Mouse (Mus musculus) frontal cortex, postnatal 10 days (tissue): Measurements from ENCODE around the gene Col6a6.

Source experiments
- DNase-seq, 2 experiments: peaks; one replicate each; pipeline ENCODE4 v3.0.0; 2022; ENCODE audit warnings: low spot score in 2 of 2, mixed read lengths in 1 of 2

Col6a6 gene

GRCm38 (mm10) chr9:105739446-105739845 is 88.5 kb downstream of the Col6a6 start:
- no peak for DNase-seq

DNA sequence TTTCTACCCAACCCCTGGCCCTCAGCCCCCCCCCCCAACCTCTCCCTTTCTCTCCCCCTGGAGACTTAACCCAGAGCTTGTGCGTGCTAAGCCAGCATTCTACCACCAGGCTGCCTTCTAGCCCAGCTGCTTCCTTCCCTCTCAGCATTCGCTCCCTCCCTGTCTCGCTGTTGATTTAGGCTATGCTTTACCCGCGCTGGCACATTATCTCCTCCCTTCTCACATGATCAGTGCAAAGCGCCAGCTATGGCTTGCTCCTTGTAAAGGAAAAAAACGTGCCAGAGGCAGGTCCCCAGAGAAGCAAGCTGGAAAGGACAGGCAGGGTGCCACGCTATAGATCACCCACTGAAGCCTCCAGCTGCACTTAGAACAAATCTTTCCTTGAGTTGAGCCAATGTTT is 90.5 kb downstream of the Col6a6 start:
- no peak for DNase-seq

DNA sequence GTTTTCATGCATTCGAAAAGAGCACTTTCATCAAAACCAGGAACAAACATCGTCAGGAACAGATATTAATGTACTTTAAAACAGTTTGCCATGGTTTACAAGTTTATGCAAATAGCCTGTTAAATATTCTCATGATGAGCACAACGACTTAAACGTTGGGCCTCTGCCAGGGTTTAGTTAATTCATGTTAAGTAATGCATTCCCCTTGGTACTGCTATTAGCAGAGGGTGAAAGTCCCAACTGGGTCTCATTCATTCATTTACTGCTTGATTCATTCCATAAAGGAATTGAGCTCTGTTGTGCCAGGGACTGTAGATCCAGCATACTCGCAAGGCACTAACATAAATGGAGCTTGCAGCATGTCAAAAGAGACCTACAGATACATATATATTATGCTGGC is 92.8 kb downstream of the Col6a6 start:
- no peak for DNase-seq

GRCm38 (mm10) chr9:105734651-105735050 is 93.3 kb downstream of the Col6a6 start:
- no peak for DNase-seq

DNA sequence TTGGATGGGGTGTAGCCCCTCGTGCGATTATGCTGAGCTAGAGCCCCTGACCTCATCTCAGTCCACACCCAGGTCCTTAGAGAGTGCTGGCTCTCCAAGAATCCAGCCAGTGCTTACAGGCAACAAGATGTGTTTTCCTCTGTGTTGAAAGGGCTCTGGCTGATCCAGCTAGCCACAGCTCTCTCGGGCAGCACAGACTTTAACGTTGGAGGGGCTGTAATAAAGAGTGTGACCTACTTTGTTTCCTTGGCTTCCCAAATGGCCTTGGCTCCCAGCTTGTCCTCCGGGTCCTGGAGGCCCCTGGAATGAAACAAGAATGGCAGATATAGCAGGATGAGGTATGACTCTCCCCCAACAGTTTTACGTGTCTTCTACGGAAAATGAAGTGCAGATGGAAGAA is 96.0 kb downstream of the Col6a6 start:
- DNase-seq: no peak

DNA sequence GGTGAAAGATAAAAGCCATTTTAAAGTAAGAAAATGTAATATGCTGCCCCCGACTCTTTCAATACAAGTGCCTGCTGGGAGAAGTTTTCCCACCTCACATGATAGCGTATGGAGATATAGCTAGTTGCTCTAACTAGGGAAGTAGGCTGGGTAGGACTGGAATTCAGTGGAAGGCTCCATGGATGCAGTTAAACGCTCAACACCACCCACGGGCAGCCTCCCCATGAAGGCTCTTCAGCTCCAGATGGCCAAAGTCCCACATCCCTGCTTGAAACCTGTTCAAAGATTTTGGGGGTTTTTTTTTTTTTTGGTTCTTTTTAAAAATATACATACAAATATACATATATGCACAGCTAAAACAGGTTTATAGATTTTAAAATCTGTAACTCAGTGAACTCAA is 107.5 kb downstream of the Col6a6 start:
- DNase-seq: peak; percentile 40 to 42

DNA sequence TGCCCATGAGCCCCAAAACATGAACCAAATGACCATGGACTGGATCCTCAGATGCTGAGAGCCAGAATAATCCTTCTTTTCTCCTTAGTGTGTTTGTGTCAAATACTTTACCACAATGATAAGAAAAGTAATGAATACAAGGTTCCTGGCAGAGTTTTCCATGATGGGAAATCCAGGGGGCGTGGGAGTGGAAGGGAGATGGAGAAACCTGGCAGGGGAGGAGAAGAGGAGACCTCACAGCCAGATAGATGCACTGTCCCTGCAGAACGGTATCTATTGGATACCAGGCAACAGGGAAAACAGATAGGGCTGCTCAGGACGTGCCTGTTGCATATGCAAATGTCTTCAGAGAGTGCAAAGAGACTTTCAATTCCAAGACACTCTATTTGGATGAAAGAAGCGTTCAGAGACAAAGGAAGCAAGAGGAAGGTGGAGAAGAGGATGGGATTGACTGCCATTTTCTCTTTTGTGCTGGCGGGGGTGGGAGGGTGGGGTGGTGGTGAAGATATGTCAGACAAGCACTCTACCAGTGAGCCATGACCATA is 108.0 kb downstream of the Col6a6 start:
- DNase-seq: no peak

GRCm38 (mm10) chr9:105719367-105719766 is 108.6 kb downstream of the Col6a6 start:
- no peak for DNase-seq

- DNase-seq: no peak
These were observed 115.9 kb downstream of the Col6a6 start for GRCm38 (mm10) chr9:105712049-105712448.

DNA sequence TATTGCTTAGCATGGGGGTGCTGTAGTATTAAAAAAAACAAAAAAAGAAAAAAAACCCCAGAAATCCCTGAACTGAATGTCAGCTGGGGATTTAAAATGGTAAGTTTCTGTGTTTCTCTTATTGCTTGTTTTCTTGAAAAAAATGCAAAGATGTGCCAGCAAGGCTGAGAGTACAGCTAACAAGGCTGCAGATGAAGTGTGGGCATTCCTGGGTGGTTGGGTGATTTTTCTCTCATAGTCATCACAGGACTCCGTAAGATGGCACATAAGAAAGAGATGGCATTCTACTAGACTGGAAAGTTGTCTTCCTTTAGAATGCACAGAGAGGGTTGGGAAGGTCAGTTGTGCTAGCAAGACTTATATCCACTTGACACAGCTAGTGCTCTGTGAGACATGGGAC is 122.9 kb downstream of the Col6a6 start:
- DNase-seq: no peak

GRCm38 (mm10) chr9:105704226-105704932 is 123.6 kb downstream of the Col6a6 start:
- no peak for DNase-seq

- DNase-seq: no peak
These were observed 126.0 kb downstream of the Col6a6 start for GRCm38 (mm10) chr9:105701966-105702365.

- no peak for DNase-seq
These were observed 127.3 kb downstream of the Col6a6 start for GRCm38 (mm10) chr9:105700702-105701101.

- no peak for DNase-seq
These were observed 130.1 kb downstream of the Col6a6 start for GRCm38 (mm10) chr9:105697764-105698396.

DNA sequence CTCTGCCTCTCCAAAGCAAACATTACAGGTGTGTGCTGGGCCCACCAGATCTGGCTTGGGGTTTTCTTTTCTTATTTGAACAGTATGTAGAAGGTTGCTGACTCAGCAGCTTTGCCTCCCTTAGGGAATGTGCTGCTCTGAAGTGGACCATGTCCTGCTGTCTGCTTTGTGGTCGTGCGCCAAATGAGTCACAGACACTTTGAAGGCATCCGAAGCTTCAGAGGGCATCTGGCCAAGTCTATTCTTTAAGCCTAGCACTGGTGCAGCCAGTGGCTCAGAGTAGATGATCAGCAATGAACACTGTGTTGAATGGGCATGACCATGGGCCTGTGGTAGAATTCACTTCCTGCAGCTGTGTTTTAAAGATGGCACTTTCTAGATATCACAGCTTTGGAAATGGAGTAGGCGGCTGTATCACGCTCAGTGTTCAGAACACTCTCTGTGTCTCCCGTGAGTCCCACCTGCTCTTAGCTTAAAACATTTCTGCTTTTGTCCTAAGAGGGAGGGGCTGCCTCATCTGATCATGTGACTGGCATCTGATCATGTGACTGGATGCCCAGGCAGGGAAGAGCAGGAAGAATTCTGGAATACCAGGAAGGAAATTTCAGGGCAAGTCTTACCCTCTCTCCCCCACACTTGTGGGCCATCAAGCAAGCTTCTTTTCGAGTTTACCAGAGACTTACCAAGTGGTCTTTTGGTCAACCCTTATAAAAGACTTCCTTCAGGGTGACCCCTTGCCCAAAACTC is 131.0 kb downstream of the Col6a6 start:
- no peak for DNase-seq

DNA sequence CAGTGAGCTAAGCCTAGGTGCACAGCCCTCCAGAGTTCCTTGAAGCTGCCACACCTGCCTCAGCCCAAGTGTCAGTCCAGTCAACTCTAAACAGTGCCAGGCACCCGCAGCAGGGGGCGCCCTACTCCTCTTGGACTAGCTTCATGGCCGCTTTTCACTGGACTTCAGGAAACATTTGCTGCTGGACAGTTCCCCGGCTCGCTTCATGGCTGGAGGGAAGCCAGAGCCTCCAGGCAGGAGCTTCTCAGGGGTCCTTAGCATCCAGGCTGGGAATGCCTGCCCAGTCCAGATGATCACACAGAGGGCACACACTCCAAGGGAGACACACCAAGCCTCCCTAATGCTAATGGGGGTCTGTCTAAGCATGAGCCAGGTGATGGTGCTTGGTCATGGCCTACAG is 134.1 kb downstream of the Col6a6 start:
- peak in 1 of 2 experiments; percentile 58 for DNase-seq

DNA sequence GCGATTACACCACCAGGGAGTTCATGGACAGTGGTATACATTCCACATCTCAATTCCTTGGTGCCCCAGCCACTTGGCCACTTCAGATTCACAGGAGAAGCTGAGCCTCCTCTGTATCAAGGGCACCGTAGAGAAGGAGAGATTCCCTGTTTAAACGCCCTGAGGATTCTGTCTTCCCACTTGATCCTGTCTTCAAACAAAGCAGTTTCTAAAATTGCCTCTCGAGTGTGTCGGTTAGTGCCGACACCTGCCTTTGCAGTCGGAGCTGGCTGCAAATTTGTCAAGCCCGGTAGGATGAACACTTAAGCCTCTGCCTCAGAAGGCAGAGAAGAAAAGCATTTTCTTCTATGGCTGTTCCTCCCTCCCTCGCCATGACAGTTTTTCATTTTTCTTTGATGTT is 134.9 kb downstream of the Col6a6 start:
- no peak for DNase-seq

DNA sequence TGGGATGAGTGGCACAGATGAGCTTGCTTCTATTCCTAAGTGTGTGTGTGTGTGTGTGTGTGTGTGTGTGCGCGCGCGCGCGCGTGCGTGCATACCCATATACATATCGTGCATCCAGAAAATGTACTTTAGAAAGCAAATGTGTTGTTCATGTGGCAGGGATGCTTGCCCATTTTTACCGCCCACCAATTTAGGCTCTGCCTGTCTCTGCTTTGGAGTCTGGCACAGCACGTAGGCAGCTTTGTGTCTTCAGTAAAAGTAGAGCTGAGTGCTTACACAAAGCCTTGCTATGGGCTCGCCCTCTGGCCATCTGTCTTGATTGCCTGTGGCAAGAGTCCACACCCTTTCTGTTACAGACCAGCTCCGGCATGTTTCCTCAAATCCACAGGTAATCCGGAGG is 135.5 kb downstream of the Col6a6 start:
- DNase-seq: peak; percentile 49 to 76

GRCm38 (mm10) chr9:105689485-105689884 is 138.5 kb downstream of the Col6a6 start:
- no peak for DNase-seq

- DNase-seq: no peak
These were observed 143.3 kb downstream of the Col6a6 start for GRCm38 (mm10) chr9:105684549-105685165.

GRCm38 (mm10) chr9:105681386-105681785 is 146.6 kb downstream of the Col6a6 start:
- DNase-seq: no peak

DNA sequence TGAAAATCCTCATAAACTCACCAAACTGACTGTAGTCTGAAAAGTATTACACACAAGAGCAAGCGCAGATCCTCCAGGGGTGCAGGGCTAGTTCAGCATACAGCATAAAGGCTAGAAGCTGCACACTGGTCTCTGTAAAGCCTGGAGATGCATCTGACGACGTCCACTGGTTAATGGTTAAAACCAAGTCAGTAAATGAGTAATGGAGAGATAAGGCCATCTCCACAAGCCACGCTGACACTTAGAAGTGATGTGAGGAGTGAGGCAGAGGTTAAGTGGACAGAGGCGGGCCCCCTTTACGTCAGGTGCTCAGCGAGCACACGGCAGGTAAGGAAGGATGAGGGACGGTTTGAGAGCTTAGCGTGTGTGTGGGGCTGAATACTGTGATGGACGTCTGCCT is 152.0 kb downstream of the Col6a6 start:
- DNase-seq: no peak
